Mouse (Mus musculus): Measurements from ENCODE around the gene Stard13. TPM values are rescaled to one million over a fixed set of nuclear protein-coding genes. Genes with fewer than 3 reads are reported as not detected.

The Stard13 gene
- total RNA-seq, 1 experiment, result 6.8 TPM

GRCm38 (mm10) chr5:151145807-151146206 lies 87.8 kb downstream of the Stard13 start:
- DNase-seq (ENCODE audit: low read depth, low spot score), result no peak
- H3K4me3 ChIP-seq (ENCODE audit: insufficient read depth in 1 of 2, low read depth in 1 of 2, low read length in 2 of 2, poor library complexity in 1 of 2, severe bottlenecking in 1 of 2), result no peak overlapping the region
- H3K9ac ChIP-seq (ENCODE audit: insufficient read depth, low read depth, low read length, poor library complexity, severe bottlenecking), result no peak overlapping the region
- no peaks in the 10 kb centered on the region for H3K36me3 ChIP-seq (ENCODE audit: control insufficient read depth, insufficient read depth, low read length, poor library complexity, severe bottlenecking)
- H3K4me1 ChIP-seq (ENCODE audit: control insufficient read depth in 2 of 2, insufficient read depth in 2 of 2, low read length in 2 of 2, poor library complexity in 1 of 2), result peaks cover 2 to 4% of the 10 kb centered on the region in 2 experiments; a peak in 3 of 4 replicates
- in situ Hi-C loops (cut with MboI; ENCODE audit: low sequenced_read_pairs in 2 of 2, unreplicated experiment in 2 of 2), result no loop called here
- TF ChIP-seq CHD2 (IDR thresholded peaks at IDR 0.05; ENCODE audit: low read depth, low read length), result no peak
- no peak for TF ChIP-seq MAFK (IDR thresholded peaks at IDR 0.05; ENCODE audit: insufficient read depth, low read depth, low read length)
- TF ChIP-seq HCFC1 (IDR thresholded peaks at IDR 0.05; ENCODE audit: borderline replicate concordance, insufficient read depth, low read length), result no peak
- TF ChIP-seq ZNF384 (IDR thresholded peaks at IDR 0.05; ENCODE audit: low read depth, low read length), result no peak
- TF ChIP-seq ZC3H11A (IDR thresholded peaks at IDR 0.05; ENCODE audit: borderline replicate concordance, low read depth, low read length), result no peak
- no peaks in the 10 kb centered on the region for H3K9me3 ChIP-seq (ENCODE audit: control insufficient read depth, insufficient read depth, low read depth, low read length)
- no peak overlapping the region for H3K27ac ChIP-seq (ENCODE audit: insufficient read depth, low read depth, low read length, poor library complexity, severe bottlenecking)

GRCm38 (mm10) chr5:151143955-151144354 lies 89.7 kb downstream of the Stard13 start:
- no peak overlapping the region for H3K9ac ChIP-seq (ENCODE audit: insufficient read depth, low read depth, low read length, poor library complexity, severe bottlenecking)
- in situ Hi-C loops (cut with MboI; ENCODE audit: low sequenced_read_pairs in 2 of 2, unreplicated experiment in 2 of 2), result no loop called here
- peaks cover 2 to 4% of the 10 kb centered on the region in 2 experiments; a peak in 3 of 4 replicates for H3K4me1 ChIP-seq (ENCODE audit: control insufficient read depth in 2 of 2, insufficient read depth in 2 of 2, low read length in 2 of 2, poor library complexity in 1 of 2)
- H3K27ac ChIP-seq (ENCODE audit: insufficient read depth, low read depth, low read length, poor library complexity, severe bottlenecking), result no peak overlapping the region
- no peaks in the 10 kb centered on the region for H3K9me3 ChIP-seq (ENCODE audit: control insufficient read depth, insufficient read depth, low read depth, low read length)
- H3K36me3 ChIP-seq (ENCODE audit: control insufficient read depth, insufficient read depth, low read length, poor library complexity, severe bottlenecking), result no peaks in the 10 kb centered on the region
- H3K4me3 ChIP-seq (ENCODE audit: insufficient read depth in 1 of 2, low read depth in 1 of 2, low read length in 2 of 2, poor library complexity in 1 of 2, severe bottlenecking in 1 of 2), result no peak overlapping the region
- no peak for DNase-seq (ENCODE audit: low read depth, low spot score)
- TF ChIP-seq ZC3H11A (IDR thresholded peaks at IDR 0.05; ENCODE audit: borderline replicate concordance, low read depth, low read length) (no peak), HCFC1 (IDR thresholded peaks at IDR 0.05; ENCODE audit: borderline replicate concordance, insufficient read depth, low read length) (no peak), CHD2 (IDR thresholded peaks at IDR 0.05; ENCODE audit: low read depth, low read length) (no peak), MAFK (IDR thresholded peaks at IDR 0.05; ENCODE audit: insufficient read depth, low read depth, low read length) (no peak), ZNF384 (IDR thresholded peaks at IDR 0.05; ENCODE audit: low read depth, low read length) (no peak)

GRCm38 (mm10) chr5:151142671-151143601 lies 90.7 kb downstream of the Stard13 start:
- H3K9me3 ChIP-seq (ENCODE audit: control insufficient read depth, insufficient read depth, low read depth, low read length), result no peaks in the 10 kb centered on the region
- H3K36me3 ChIP-seq (ENCODE audit: control insufficient read depth, insufficient read depth, low read length, poor library complexity, severe bottlenecking), result no peaks in the 10 kb centered on the region
- DNase-seq (ENCODE audit: low read depth, low spot score), result no peak
- in situ Hi-C loops (cut with MboI; ENCODE audit: low sequenced_read_pairs in 2 of 2, unreplicated experiment in 2 of 2), result no loop called here
- no peak overlapping the region for H3K9ac ChIP-seq (ENCODE audit: insufficient read depth, low read depth, low read length, poor library complexity, severe bottlenecking)
- no peak overlapping the region for H3K27ac ChIP-seq (ENCODE audit: insufficient read depth, low read depth, low read length, poor library complexity, severe bottlenecking)
- TF ChIP-seq CHD2 (IDR thresholded peaks at IDR 0.05; ENCODE audit: low read depth, low read length), result no peak
- TF ChIP-seq ZNF384 (IDR thresholded peaks at IDR 0.05; ENCODE audit: low read depth, low read length), result no peak
- no peak for TF ChIP-seq HCFC1 (IDR thresholded peaks at IDR 0.05; ENCODE audit: borderline replicate concordance, insufficient read depth, low read length)
- no peak for TF ChIP-seq ZC3H11A (IDR thresholded peaks at IDR 0.05; ENCODE audit: borderline replicate concordance, low read depth, low read length)
- TF ChIP-seq MAFK (IDR thresholded peaks at IDR 0.05; ENCODE audit: insufficient read depth, low read depth, low read length), result no peak
- H3K4me1 ChIP-seq (ENCODE audit: control insufficient read depth in 2 of 2, insufficient read depth in 2 of 2, low read length in 2 of 2, poor library complexity in 1 of 2), result peaks cover 2 to 4% of the 10 kb centered on the region in 2 experiments; a peak in 3 of 4 replicates
- H3K4me3 ChIP-seq (ENCODE audit: insufficient read depth in 1 of 2, low read depth in 1 of 2, low read length in 2 of 2, poor library complexity in 1 of 2, severe bottlenecking in 1 of 2), result no peak overlapping the region

GRCm38 (mm10) chr5:151142241-151142640 lies 91.4 kb downstream of the Stard13 start:
- no peak for DNase-seq (ENCODE audit: low read depth, low spot score)
- H3K27ac ChIP-seq (ENCODE audit: insufficient read depth, low read depth, low read length, poor library complexity, severe bottlenecking), result no peak overlapping the region
- no peaks in the 10 kb centered on the region for H3K36me3 ChIP-seq (ENCODE audit: control insufficient read depth, insufficient read depth, low read length, poor library complexity, severe bottlenecking)
- no peak for TF ChIP-seq ZNF384 (IDR thresholded peaks at IDR 0.05; ENCODE audit: low read depth, low read length)
- no peak for TF ChIP-seq CHD2 (IDR thresholded peaks at IDR 0.05; ENCODE audit: low read depth, low read length)
- no peak for TF ChIP-seq MAFK (IDR thresholded peaks at IDR 0.05; ENCODE audit: insufficient read depth, low read depth, low read length)
- no peak for TF ChIP-seq ZC3H11A (IDR thresholded peaks at IDR 0.05; ENCODE audit: borderline replicate concordance, low read depth, low read length)
- no peak for TF ChIP-seq HCFC1 (IDR thresholded peaks at IDR 0.05; ENCODE audit: borderline replicate concordance, insufficient read depth, low read length)
- no peaks in the 10 kb centered on the region for H3K9me3 ChIP-seq (ENCODE audit: control insufficient read depth, insufficient read depth, low read depth, low read length)
- no peak overlapping the region for H3K9ac ChIP-seq (ENCODE audit: insufficient read depth, low read depth, low read length, poor library complexity, severe bottlenecking)
- no peak overlapping the region for H3K4me3 ChIP-seq (ENCODE audit: insufficient read depth in 1 of 2, low read depth in 1 of 2, low read length in 2 of 2, poor library complexity in 1 of 2, severe bottlenecking in 1 of 2)
- peaks cover 2 to 4% of the 10 kb centered on the region in 2 experiments; a peak in 3 of 4 replicates for H3K4me1 ChIP-seq (ENCODE audit: control insufficient read depth in 2 of 2, insufficient read depth in 2 of 2, low read length in 2 of 2, poor library complexity in 1 of 2)
- in situ Hi-C loops (cut with MboI; ENCODE audit: low sequenced_read_pairs in 2 of 2, unreplicated experiment in 2 of 2), result no loop called here

All from ES-E14 (cell line).